Mouse (Mus musculus) CH12.LX (cell line): ENCODE measurements around the gene Smoc1. TPM values are rescaled to one million over a fixed set of nuclear protein-coding genes. Genes with fewer than 3 reads are reported as not detected.

Experiments
- DNase-seq: peaks from one replicate; pipeline ENCODE4 v3.0.0-alpha.2; 2013; ENCODE audit errors: extremely low read depth
- H3K27ac ChIP-seq: 2 replicates; pipeline ENCODE4 v1.5.1; 2012; ENCODE audit warnings: low read depth, mild to moderate bottlenecking, control low read depth, moderate library complexity; ENCODE audit not compliant: insufficient read depth
- H3K27me3 ChIP-seq: replicated peaks from 2 replicates; pipeline ENCODE3; 2012; ENCODE audit warnings: inconsistent platforms
- H3K36me3 ChIP-seq, 2 experiments: replicated peaks in 1 of 2; 2 replicates each; pipeline versions ENCODE3 to v1.6.1; 2012; ENCODE audit warnings: inconsistent platforms in 1 of 2, low read length in 1 of 2, mild to moderate bottlenecking in 1 of 2, mixed read lengths in 1 of 2, moderate library complexity in 1 of 2; ENCODE audit not compliant: control insufficient read depth in 1 of 2, insufficient read depth in 1 of 2
- H3K4me1 ChIP-seq, 2 experiments: 2 replicates each; pipeline ENCODE4 v1.6.1; 2012; ENCODE audit warnings: inconsistent platforms in 1 of 2, moderate library complexity in 1 of 2; ENCODE audit not compliant: insufficient read depth in 2 of 2, control insufficient read depth in 1 of 2
- H3K4me2 ChIP-seq: 2 replicates; pipeline ENCODE4 v1.6.1; 2012; ENCODE audit warnings: low read depth, mild to moderate bottlenecking, control low read depth; ENCODE audit not compliant: poor library complexity, insufficient read depth, severe bottlenecking
- H3K4me3 ChIP-seq, 3 experiments: fragments of 150-350 bp in 1 of 3; sonication (generic) in 1 of 3; replicated peaks in 1 of 3; 2 replicates each; pipeline versions ENCODE3 to v1.5.1; 2011 to 2012; ENCODE audit warnings: low read depth in 2 of 3, low read length in 2 of 3, mild to moderate bottlenecking in 2 of 3, moderate library complexity in 2 of 3, control low read depth in 1 of 3, improper control_type of control experiment in 1 of 3, inconsistent platforms in 1 of 3, mixed read lengths in 1 of 3; ENCODE audit not compliant: poor library complexity in 1 of 3
- H3K79me2 ChIP-seq: replicated peaks from 2 replicates; pipeline ENCODE4 v1.6.1; 2012; ENCODE audit warnings: mild to moderate bottlenecking, moderate library complexity; ENCODE audit not compliant: control insufficient read depth, poor library complexity, insufficient read depth, severe bottlenecking; ENCODE audit errors: extremely low read depth
- H3K9ac ChIP-seq: 2 replicates; pipeline ENCODE4 v1.6.1; 2012; ENCODE audit warnings: low read depth, mild to moderate bottlenecking, control low read depth, moderate library complexity; ENCODE audit not compliant: insufficient read depth
- H3K9me3 ChIP-seq: replicated peaks from 2 replicates; pipeline ENCODE3; 2012; ENCODE audit warnings: low read length, inconsistent platforms, mixed read lengths
- BHLHE40 ChIP-seq: IDR thresholded peaks from 2 replicates; pipeline ENCODE4 v1.6.1; 2011; ENCODE audit warnings: mild to moderate bottlenecking, low read depth, low read length, improper control_type of control experiment
- CHD2 ChIP-seq: IDR thresholded peaks from 2 replicates; pipeline ENCODE4 v1.6.1; 2011; ENCODE audit warnings: low read length, improper control_type of control experiment
- CTCF ChIP-seq, 2 experiments: IDR thresholded peaks in 1 of 2; conservative IDR thresholded peaks in 1 of 2; 2 replicates each; pipeline ENCODE4 v1.5.1; 2011 to 2012; ENCODE audit warnings: low read depth in 2 of 2, low read length in 2 of 2, improper control_type of control experiment in 1 of 2, inconsistent platforms in 1 of 2, mild to moderate bottlenecking in 1 of 2, moderate library complexity in 1 of 2
- ELF1 ChIP-seq: IDR thresholded peaks from 2 replicates; pipeline ENCODE4 v1.6.1; 2014; ENCODE audit warnings: low read depth, mild to moderate bottlenecking, inconsistent platforms, low read length, improper control_type of control experiment
- ETS1 ChIP-seq: conservative IDR thresholded peaks from 2 replicates; pipeline ENCODE4 v1.6.1; 2012; ENCODE audit warnings: low read depth, mild to moderate bottlenecking, inconsistent platforms, low read length, improper control_type of control experiment, moderate library complexity
- IRF4 ChIP-seq: IDR thresholded peaks from 2 replicates; pipeline ENCODE4 v1.6.1; 2014; ENCODE audit warnings: low read depth, mild to moderate bottlenecking, inconsistent platforms, low read length, improper control_type of control experiment
- JUND ChIP-seq: conservative IDR thresholded peaks from 2 replicates; pipeline ENCODE4 v1.6.1; 2011; ENCODE audit warnings: low read depth, low read length, improper control_type of control experiment
- MAFK ChIP-seq: IDR thresholded peaks from 2 replicates; pipeline ENCODE4 v1.6.1; 2011; ENCODE audit warnings: low read length, improper control_type of control experiment; ENCODE audit not compliant: insufficient replicate concordance
- MAZ ChIP-seq: IDR thresholded peaks from 2 replicates; pipeline ENCODE4 v1.6.1; 2012; ENCODE audit warnings: low read depth, mild to moderate bottlenecking, inconsistent platforms, low read length, improper control_type of control experiment, moderate library complexity
- MYC ChIP-seq: IDR thresholded peaks from 2 replicates; pipeline ENCODE4 v1.6.1; 2011; ENCODE audit warnings: low read depth, mild to moderate bottlenecking, improper control_type of control experiment, low read length
- NELFE ChIP-seq: IDR thresholded peaks from 2 replicates; pipeline ENCODE4 v1.6.1; 2011; ENCODE audit warnings: low read depth, low read length, improper control_type of control experiment
- PAX5 ChIP-seq: IDR thresholded peaks from 2 replicates; pipeline ENCODE4 v1.6.1; 2012; ENCODE audit warnings: low read length, inconsistent platforms, mixed read lengths
- SIN3A ChIP-seq: IDR thresholded peaks from 2 replicates; pipeline ENCODE4 v1.6.1; 2012; ENCODE audit warnings: low read length, improper control_type of control experiment, inconsistent platforms
- TBP ChIP-seq: conservative IDR thresholded peaks from 2 replicates; pipeline ENCODE4 v1.6.1; 2011; ENCODE audit warnings: low read depth, low read length, improper control_type of control experiment
- ZKSCAN1 ChIP-seq: IDR thresholded peaks from 2 replicates; pipeline ENCODE4 v1.6.1; 2012; ENCODE audit warnings: low read depth, inconsistent platforms, low read length, improper control_type of control experiment, borderline replicate concordance
- ZMIZ1 ChIP-seq: IDR thresholded peaks from 2 replicates; pipeline ENCODE4 v1.6.1; 2012; ENCODE audit warnings: low read depth, mild to moderate bottlenecking, inconsistent platforms, low read length, improper control_type of control experiment
- ZNF384 ChIP-seq: IDR thresholded peaks from 2 replicates; pipeline ENCODE4 v1.6.1; 2012; ENCODE audit warnings: low read depth, low read length, improper control_type of control experiment, inconsistent platforms
- dilution Hi-C: fragments of 300-500 bp; cut with MboI; formaldehyde crosslinking; loops from 2 replicates; pipeline ENCODE4 v1.14.3; 2020; ENCODE audit warnings: low sequenced_read_pairs; ENCODE audit not compliant: extremely low pct_unique_long_range_greater_than_20kb, extremely low pct_ligation_motif_present
- in situ Hi-C: fragments of 300-500 bp; cut with MboI; formaldehyde crosslinking; loops from 3 replicates; pipeline ENCODE4 v1.14.3; 2019; ENCODE audit warnings: low sequenced_read_pairs, low pct_ligation_motif_present, low pct_unique_long_range_greater_than_20kb, mixed read lengths
- polyA plus RNA-seq: library from polyadenylated mRNA; unstranded; fragments of >175 nt; gene quantifications from 2 replicates; pipeline ENCODE4 v1.2.1, GENCODE M21; 2012; ENCODE audit warnings: low read depth; ENCODE audit not compliant: insufficient read length
- total RNA-seq, 2 experiments: library from RNA; depleted of rRNA; stranded (reverse); fragments of 300-350 nt in 1 of 2; fragments of >200 nt in 1 of 2; gene quantifications; 2 replicates each; pipeline ENCODE4 v1.2.3; 2012 to 2014

Gene Smoc1
- total and polyA plus RNA-seq, 3 experiments: 11.0 to 23.0 (median 11.6) TPM

GRCm38 (mm10) chr12:81173011-81173410, 146.4 kb downstream of the Smoc1 start:
- no peak overlapping the region for H3K27ac ChIP-seq
- no peak overlapping the region for H3K4me3 ChIP-seq
- H3K4me2 ChIP-seq: no peak overlapping the region
- no peaks in the 10 kb centered on the region for H3K27me3 ChIP-seq
- no peaks in the 10 kb centered on the region for H3K4me1 ChIP-seq
- dilution Hi-C loops: no loop called here
- TF ChIP-seq MYC: no peak
- TF ChIP-seq CHD2: no peak
- no peak for TF ChIP-seq CTCF (conservative IDR thresholded peaks at IDR 0.05 in 1 of 2, IDR thresholded peaks at IDR 0.05 in 1 of 2; ENCODE audit: low read depth in 2 of 2, low read length in 2 of 2)
- no peak for TF ChIP-seq IRF4
- TF ChIP-seq ELF1: no peak
- TF ChIP-seq JUND: no peak
- no peak for TF ChIP-seq ETS1
- no peak for TF ChIP-seq NELFE
- no peak for TF ChIP-seq TBP
- no peak for TF ChIP-seq ZKSCAN1
- no peak for TF ChIP-seq ZMIZ1
- TF ChIP-seq MAFK: no peak
- TF ChIP-seq MAZ: no peak
- TF ChIP-seq BHLHE40: no peak
- TF ChIP-seq ZNF384: no peak
- TF ChIP-seq, all 38 proteins: peak for 0
- no peak for DNase-seq
- H3K36me3 ChIP-seq: peaks cover 2 to 71% of the 10 kb centered on the region in 2 experiments
- no peak overlapping the region for H3K9ac ChIP-seq
- H3K9me3 ChIP-seq: no peaks in the 10 kb centered on the region
- in situ Hi-C loops: no loop called here
- H3K79me2 ChIP-seq: no peaks in the 10 kb centered on the region

- no peak overlapping the region for H3K9ac ChIP-seq
- no peaks in the 10 kb centered on the region for H3K27me3 ChIP-seq
- in situ Hi-C loops: no loop called here
- dilution Hi-C loops: no loop called here
- peaks cover 2 to 70% of the 10 kb centered on the region in 2 experiments for H3K36me3 ChIP-seq
- H3K4me2 ChIP-seq: no peak overlapping the region
- no peak overlapping the region for H3K4me3 ChIP-seq
- no peaks in the 10 kb centered on the region for H3K9me3 ChIP-seq
- TF ChIP-seq BHLHE40: no peak
- TF ChIP-seq ETS1: no peak
- no peak for TF ChIP-seq TBP
- TF ChIP-seq PAX5: no peak
- no peak for TF ChIP-seq MAFK
- no peak for TF ChIP-seq SIN3A
- TF ChIP-seq, all 38 proteins: peak for 0
- no peak for DNase-seq
- Histone ChIP-seq H3K79me2 (no peaks in the 10 kb centered on the region), H3K4me1 (no peaks in the 10 kb centered on the region), H3K27ac (no peak overlapping the region)
Measured at GRCm38 (mm10) chr12:81173893-81174292, 147.3 kb downstream of the Smoc1 start.
